Mouse (Mus musculus) kidney, adult 9 months (tissue): ENCODE results near the gene Rtn3.
A peak's percentile ranks its signal among the peaks of the same experiment; 100 is the strongest.

Source experiments
- DNase-seq: peaks from one replicate; pipeline ENCODE4 v3.0.0; 2022

Gene Rtn3

GRCm38 (mm10) chr19:7484076-7484475 lies 995 bp upstream of the Rtn3 start:
- no peak for DNase-seq

GRCm38 (mm10) chr19:7483512-7483882 lies 416 bp upstream of the Rtn3 start:
- no peak for DNase-seq

- no peak for DNase-seq
These were observed 849 bp downstream of the Rtn3 start for GRCm38 (mm10) chr19:7482266-7482598.

DNA sequence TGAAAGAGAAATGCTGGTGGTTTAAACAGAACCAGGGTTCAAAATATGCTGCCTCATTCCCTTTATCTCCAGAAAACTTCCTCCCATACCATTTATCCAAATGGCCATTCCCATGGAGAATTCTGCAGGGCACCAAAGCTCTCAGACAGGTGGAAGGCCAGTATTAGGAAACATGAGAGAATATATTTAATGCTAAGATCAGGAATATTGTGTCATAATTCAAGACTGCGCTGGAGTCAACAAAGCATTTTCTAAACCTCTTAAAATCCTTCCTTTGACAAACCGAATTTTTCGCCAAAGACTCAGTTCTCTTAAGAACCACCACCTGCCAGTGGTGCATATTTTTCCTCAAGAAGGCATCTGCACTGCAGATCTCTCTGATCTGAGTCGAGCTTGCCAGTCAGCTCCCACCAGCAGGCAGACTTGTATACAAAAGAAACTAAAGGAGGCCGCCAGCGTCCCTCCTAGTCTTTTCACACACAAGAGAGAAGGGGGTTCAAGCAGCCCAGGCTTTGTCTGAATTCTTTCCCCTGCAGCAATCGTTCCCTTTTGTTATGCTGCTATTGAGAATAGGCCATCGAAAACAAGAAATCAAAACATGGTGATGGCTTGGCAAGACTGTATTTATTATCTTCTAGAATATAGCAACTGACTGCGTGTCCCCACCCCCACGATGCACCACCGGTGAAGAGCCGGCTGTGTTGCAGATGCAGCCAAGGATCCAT lies 1.4 kb downstream of the Rtn3 start:
- DNase-seq, result no peak

DNA sequence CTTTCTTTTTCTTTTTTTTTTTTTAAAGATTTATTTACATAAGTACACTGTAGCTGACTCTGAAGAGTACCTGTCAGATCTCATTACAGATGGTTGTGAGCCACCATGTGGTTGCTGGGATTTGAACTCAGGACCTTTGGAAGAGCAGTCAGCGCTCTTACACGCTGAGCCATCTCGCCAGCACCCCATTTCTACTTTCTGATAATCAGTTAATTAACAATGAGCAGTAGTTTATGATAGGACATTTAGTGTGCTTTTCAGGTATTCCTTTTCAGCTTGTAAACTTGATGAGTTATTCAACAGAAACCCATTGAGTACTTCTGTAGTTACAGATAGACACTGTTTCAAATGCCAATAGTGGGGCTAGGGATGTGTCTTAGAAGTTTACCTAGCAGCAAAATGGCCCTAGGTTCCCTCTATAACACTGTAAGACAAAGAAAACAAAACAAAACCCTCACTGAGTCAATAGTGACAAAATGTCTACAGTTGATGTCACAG lies 3.3 kb downstream of the Rtn3 start:
- DNase-seq, result no peak

- DNase-seq, result peak; percentile 40
These were observed 12.4 kb downstream of the Rtn3 start for GRCm38 (mm10) chr19:7470643-7471042.

- DNase-seq, result no peak
These were observed 15.2 kb downstream of the Rtn3 start for GRCm38 (mm10) chr19:7467915-7468314.

DNA sequence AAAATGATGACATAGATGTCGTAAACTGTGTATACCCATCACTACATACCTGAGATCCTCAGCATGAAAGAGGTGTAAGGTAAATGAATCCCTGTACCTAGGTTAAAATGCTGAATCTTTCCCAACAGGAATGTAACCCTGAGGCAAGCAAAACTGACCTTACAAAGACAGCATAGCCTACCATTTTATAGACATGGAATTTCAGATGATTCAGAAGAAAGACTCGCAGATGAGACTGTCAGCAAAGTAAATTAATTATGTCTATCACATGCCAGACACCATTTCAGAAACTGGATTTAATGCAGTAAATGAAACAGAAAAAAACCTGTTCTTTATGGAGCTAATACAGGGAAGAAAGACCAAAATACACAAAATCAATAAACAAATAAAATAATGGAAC lies 23.7 kb downstream of the Rtn3 start:
- DNase-seq, result no peak

GRCm38 (mm10) chr19:7458901-7459300 lies 24.2 kb downstream of the Rtn3 start:
- peak; percentile 62 for DNase-seq

DNA sequence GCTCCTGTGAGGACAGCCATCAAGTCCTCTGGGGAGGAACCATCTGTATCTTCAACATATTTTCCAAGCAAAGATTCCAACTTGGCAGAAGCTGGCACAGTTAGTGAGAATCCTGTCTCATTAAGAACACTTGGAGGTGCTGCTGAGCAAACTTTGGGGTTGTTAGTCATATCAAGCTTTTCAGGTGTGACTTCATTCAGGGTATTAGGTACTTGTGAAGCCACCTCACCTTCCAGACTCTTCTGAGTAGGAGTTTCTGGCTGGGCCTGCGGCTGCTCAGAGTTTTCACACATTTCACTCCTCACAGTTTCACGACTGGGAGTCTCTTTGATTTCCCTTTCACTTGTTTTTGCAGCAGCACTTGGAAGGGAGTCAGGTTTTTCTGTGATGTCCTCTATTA lies 26.3 kb downstream of the Rtn3 start:
- DNase-seq, result peak; percentile 24

DNA sequence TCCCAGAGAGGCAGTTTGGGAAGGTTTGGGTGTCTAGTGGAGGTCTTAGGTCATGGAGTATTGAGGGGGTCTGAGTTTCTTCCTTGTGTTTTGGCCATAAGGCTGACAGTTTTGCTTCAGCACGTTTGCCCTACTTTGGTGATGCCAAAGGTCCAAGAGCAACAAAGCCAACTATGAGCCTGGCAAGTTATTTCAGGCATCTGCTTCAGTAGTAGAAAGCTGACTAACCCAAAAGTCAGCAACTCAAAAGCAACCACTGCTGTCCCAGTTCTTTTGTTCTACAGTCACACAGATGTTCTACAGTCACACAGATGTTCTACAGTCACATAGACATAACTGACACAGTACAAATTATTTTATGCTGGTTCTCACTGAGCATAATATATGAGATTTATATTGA lies 37.5 kb downstream of the Rtn3 start:
- no peak for DNase-seq

DNA sequence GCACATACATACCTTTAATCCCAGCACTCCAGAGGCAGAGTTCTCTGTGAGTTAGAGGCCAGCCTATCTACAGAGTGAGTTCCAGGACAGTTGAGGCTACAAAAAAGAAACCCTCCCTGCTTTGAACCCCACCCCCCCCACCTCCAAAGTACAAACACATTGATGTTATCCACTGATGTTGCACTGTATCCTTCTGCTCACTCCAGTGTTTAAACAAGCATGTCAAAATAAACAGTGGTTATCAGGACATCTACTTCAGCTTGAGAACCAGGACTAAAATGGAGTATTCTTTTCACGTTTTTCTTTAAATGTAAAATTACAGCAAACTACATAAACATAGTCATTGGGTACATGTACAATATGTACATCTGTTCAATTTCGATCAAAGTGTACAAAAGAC lies 38.0 kb downstream of the Rtn3 start:
- no peak for DNase-seq

GRCm38 (mm10) chr19:7441493-7441892 lies 41.6 kb downstream of the Rtn3 start:
- DNase-seq, result peak; percentile 74

DNA sequence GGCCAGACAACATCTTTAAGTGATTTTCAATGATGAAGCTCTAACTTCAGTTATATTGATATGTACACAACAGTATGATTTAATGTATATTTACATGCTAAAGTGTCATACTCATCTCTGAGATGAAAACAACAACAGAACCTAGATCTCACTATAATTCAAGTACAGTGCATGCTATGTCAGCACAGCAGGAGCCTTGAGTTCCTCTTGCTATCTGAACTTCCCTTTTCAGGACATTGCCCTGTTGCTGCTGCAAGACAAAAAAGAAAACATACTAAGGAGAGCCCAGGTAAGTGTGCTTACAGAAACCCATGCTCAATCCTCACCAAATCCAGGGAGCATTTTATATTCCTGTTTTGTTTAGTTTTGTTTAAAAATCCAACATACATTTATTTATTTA lies 44.8 kb downstream of the Rtn3 start:
- DNase-seq, result no peak

DNA sequence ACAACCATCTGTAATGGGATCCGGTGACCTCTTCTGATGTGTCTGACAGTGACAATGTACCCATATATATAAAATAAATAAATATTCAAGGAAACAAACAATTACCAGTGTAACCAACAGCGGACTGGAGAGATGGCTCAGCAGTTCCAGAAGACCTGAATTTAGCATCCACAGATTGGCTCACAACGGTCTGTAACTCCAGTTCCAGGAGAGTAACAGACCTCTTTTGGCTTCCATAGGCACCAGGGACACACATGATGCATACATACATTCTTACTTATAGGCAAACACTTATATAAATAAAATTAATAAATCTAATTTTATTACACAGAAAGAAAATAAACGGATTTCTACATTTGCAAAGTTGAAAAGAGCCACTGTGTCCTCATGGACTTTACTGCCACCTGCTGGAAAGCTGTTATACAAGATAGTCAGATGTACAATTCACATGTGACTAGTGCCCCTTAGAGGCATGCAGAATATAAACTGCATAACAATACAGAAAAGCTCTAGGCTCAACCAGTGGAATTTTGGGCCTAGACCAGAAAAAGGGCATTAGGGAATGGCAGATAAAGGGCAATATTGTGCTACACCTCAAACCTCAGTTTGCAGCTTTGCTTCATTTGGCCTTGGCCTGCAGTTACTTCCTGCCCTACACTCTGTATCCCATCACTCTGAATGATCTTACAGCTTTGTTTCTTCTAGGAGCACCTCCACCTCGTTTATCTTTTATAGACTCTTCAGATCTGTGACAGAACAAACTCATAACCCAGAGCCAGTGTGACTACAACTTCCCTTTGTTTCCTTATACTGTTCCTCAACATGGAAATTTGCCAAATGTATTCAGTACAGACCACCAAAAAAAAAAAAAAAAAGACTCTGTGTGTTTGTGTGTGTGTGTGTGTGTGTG lies 46.8 kb downstream of the Rtn3 start:
- peak; percentile 85 for DNase-seq

DNA sequence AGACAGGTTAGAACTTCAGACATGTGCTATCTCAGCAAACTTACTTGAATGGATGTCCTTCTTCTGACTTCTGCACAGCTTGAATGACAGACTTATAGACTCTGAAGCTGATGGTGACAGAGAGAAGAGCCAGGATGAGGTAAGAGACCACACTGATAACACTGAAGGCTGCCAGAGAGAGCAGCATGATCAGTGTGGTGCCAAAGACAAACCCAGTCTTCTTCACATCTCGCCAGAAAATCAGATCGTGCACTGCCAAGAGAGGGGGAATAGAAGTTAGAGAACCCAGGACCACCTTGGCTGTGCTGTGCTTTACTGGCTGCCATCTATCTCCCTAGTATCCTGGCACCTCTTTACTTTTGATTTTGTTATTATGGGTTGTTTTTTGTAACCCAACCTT lies 48.2 kb downstream of the Rtn3 start:
- DNase-seq, result no peak

GRCm38 (mm10) chr19:7425398-7425775 lies 57.7 kb downstream of the Rtn3 start:
- no peak for DNase-seq

DNA sequence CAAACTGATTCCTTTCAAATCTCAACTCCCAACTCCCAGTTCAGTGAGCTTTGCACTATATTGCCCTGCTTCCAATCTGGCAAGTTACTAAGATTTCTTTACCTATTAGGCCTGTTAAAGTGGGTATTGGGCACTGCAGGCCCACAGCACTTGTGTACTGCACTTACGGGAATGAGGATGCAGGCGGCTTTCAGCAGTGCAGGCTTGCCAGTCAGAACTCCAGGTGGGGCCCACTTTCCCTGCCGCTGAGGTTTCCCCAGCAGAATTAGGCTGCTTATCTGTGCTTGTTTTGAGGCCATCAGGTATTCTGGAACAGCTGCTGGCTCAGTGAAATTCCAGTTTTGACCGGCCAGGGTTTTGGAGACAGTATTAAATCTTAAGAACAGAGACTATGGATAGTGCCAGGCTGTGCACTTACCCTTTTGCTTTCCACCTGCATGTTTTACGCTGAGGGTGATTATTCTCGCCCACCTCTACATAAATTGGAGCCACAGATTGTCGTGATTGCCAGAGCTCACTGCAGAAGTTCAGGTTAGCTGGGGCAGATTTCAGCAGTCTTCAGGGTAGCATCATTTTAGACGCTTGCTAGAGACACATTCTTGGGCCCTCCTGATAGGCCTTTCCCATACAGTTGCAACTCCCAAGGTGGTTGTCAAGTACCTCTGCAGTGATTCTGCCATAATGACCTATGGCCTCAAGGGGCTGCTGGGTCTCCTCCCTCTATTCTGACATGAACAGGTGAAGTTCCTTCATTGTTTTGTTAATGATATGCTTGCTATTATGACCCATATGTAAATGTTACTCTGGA lies 58.3 kb downstream of the Rtn3 start:
- DNase-seq, result no peak

- DNase-seq, result no peak
These were observed 59.0 kb downstream of the Rtn3 start for GRCm38 (mm10) chr19:7424131-7424530.

DNA sequence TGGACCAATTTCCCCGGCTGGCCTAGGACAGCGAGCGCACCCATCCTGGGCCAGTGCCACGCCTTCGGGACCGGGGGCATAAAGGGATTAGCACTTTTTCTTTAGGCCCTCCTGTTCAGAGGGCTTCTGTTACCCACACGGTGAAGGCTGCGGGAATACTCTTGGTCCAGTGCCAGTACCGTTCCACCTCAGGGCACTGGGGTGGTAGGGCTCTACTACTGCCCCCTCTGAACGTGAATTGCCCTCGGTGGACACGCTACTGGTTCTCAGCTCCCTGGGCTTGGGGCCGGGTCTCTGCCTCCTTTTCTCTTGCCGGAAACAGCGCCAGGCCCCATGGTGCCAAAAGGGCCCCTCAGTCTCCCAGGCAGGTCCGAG lies 59.4 kb downstream of the Rtn3 start:
- no peak for DNase-seq

DNA sequence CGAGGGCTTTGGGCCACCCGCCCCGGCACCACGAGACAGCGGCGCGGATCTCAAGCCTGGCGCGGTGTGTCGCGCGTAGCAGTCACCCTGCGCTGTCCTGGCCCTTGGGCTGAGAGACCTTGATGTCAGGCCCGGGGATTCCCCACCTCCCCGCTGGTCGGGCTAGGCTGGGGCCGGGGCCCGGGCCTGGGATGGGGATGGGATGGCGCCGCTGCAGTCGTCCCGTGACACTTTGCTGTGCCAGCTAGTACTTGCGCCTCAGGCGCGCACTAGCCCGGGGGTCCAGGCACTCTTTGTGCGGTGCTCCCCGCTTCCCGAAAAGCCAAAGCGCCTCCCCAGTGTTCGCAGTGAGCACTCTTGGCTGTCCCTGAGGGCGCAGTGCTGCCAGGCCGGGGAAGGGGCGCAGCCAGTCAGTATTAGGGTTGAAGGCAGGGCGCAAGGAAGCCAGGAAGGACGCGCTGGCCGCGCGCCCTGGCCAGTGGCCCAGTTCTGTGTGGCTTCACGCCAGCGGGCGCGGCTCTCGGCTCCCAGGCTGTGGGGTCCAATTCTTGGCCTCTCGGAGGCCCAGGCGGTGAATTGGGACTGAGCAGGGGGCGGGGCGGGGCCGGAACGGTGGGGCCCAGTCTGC lies 59.9 kb downstream of the Rtn3 start:
- DNase-seq, result peak; percentile 95

DNA sequence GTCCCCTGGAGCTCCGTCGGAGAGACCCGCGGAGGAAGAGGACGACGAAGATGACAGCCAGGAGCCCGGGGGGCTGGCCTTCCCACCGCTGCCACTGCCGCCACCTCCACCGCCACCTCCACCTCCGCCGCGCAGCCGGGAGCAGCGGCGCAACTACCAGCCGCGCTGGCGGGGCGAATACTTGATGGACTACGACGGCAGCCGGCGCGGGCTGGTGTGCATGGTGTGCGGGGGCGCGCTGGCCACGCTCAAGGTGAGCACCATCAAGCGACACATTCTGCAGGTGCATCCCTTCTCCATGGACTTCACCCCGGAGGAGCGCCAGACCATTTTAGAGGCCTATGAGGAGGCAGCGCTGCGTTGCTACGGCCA lies 60.4 kb downstream of the Rtn3 start:
- DNase-seq, result no peak
